Mouse (Mus musculus) embryonic facial prominence, embryonic 14.5 days (tissue): ENCODE results near the gene Rrp12. TPM values are rescaled to one million over a fixed set of nuclear protein-coding genes. Genes with fewer than 3 reads are reported as not detected.

Experiments
- ATAC-seq: fragments of 200-750 bp; cut with Nextera tagmentation; 2 replicates; pipeline ENCODE4 v1.8.0; 2017; ENCODE audit warnings: low read depth, moderate number of reproducible peaks, moderate TSS enrichment
- DNase-seq: peaks from one replicate; pipeline ENCODE4 v3.0.0-alpha.2; 2015; ENCODE audit warnings: low spot score
- H3K27ac ChIP-seq: fragments of 300-500 bp; sonication (generic); replicated peaks from 2 replicates; pipeline ENCODE4 v1.5.1; 2014; ENCODE audit warnings: low read depth, mild to moderate bottlenecking, low read length, moderate library complexity
- H3K27me3 ChIP-seq: fragments of 300-500 bp; sonication (generic); replicated peaks from 2 replicates; pipeline ENCODE4 v1.6.1; 2014; ENCODE audit warnings: low read length; ENCODE audit not compliant: control insufficient read depth, insufficient read depth
- H3K36me3 ChIP-seq: fragments of 300-500 bp; sonication (generic); 2 replicates; pipeline ENCODE4 v1.6.1; 2014; ENCODE audit warnings: low read length, mixed read lengths; ENCODE audit not compliant: control insufficient read depth, insufficient read depth
- H3K4me1 ChIP-seq: fragments of 300-500 bp; sonication (generic); 2 replicates; pipeline ENCODE4 v1.6.1; 2014; ENCODE audit warnings: antibody characterized with exemption, low read length; ENCODE audit not compliant: control insufficient read depth, insufficient read depth
- H3K4me2 ChIP-seq: fragments of 300-500 bp; sonication (generic); 2 replicates; pipeline ENCODE4 v1.6.1; 2014; ENCODE audit warnings: low read depth, mild to moderate bottlenecking, low read length, moderate library complexity, mixed read lengths
- H3K4me3 ChIP-seq: fragments of 300-500 bp; sonication (generic); 2 replicates; pipeline ENCODE4 v1.5.1; 2014; ENCODE audit warnings: low read depth, mild to moderate bottlenecking, low read length
- H3K9ac ChIP-seq: fragments of 300-500 bp; sonication (generic); 2 replicates; pipeline ENCODE4 v1.6.1; 2014; ENCODE audit warnings: low read depth, mild to moderate bottlenecking, low read length, moderate library complexity, mixed read lengths
- H3K9me3 ChIP-seq: fragments of 300-500 bp; sonication (generic); 2 replicates; pipeline ENCODE4 v1.6.1; 2016; ENCODE audit warnings: low read length; ENCODE audit not compliant: control insufficient read depth
- WGBS: fragments of 180-500 bp; shearing (Covaris S2); extraction: QIAGEN DNeasy Blood & Tissue Kit; methylation state at CpG from one replicate; pipeline ENCODE4 v1.1.7; 2014; 5-methylcytosine and 5-hydroxymethylcytosine counted together
- polyA plus RNA-seq: library from polyadenylated mRNA; unstranded; fragments of >200 nt; fragmentation: Nextera tagmentation; extraction: Ambion mirVana; gene quantifications from 2 replicates; pipeline ENCODE4 v1.2.1, GENCODE M21; 2014

Gene Rrp12
- polyA plus RNA-seq, 1 experiment from 2014 or later: 13.8 TPM

- Histone ChIP-seq H3K4me3 (no peak overlapping the region), H3K27ac (no peak overlapping the region), H3K36me3 (peaks cover 85% of the 10 kb centered on the region), H3K9ac (no peak overlapping the region), H3K9me3 (no peaks in the 10 kb centered on the region), H3K4me1 (no peaks in the 10 kb centered on the region), H3K27me3 (no peaks in the 10 kb centered on the region), H3K4me2 (no peak overlapping the region)
- ATAC-seq (peak; percentile 77), DNase-seq (peak; percentile 58)
- whole genome bisulfite sequencing: 88% methylated on average over 8 of the region's 8 CpGs
These were observed 29.3 kb downstream of the Rrp12 start for GRCm38 (mm10) chr19:41866707-41867106.

GRCm38 (mm10) chr19:41857816-41858310 is 38.1 kb downstream of the Rrp12 start:
- H3K9ac ChIP-seq: no peak overlapping the region
- no peaks in the 10 kb centered on the region for H3K27me3 ChIP-seq
- DNase-seq (peak; percentile 42), ATAC-seq (0 out of 2 replicates have a peak, but pooled peaks have one; percentile 33)
- 64% methylated on average over 3 of the region's 3 CpGs for WGBS
- no peak overlapping the region for H3K4me2 ChIP-seq
- H3K27ac ChIP-seq: no peak overlapping the region
- H3K4me1 ChIP-seq: no peaks in the 10 kb centered on the region
- H3K9me3 ChIP-seq: no peaks in the 10 kb centered on the region
- no peak overlapping the region for H3K4me3 ChIP-seq
- peaks cover 12% of the 10 kb centered on the region for H3K36me3 ChIP-seq

GRCm38 (mm10) chr19:41857086-41857762 is 38.7 kb downstream of the Rrp12 start:
- no peak overlapping the region for H3K4me3 ChIP-seq
- ATAC-seq (peak; percentile 41; the same call in 1 of the 2 replicates), DNase-seq (no peak)
- H3K4me1 ChIP-seq: no peaks in the 10 kb centered on the region
- peaks cover 5% of the 10 kb centered on the region; the same call in 1 of the 2 replicates for H3K36me3 ChIP-seq
- no peak overlapping the region for H3K9ac ChIP-seq
- H3K27ac ChIP-seq: no peak overlapping the region
- no peak overlapping the region for H3K4me2 ChIP-seq
- no peaks in the 10 kb centered on the region for H3K9me3 ChIP-seq
- no peaks in the 10 kb centered on the region for H3K27me3 ChIP-seq
- WGBS: 74% methylated on average over 5 of the region's 5 CpGs

GRCm38 (mm10) chr19:41852423-41852822 is 43.5 kb downstream of the Rrp12 start:
- ATAC-seq: no peak
- Histone ChIP-seq H3K9ac (no peak overlapping the region), H3K4me2 (no peak overlapping the region), H3K4me3 (no peak overlapping the region), H3K9me3 (no peaks in the 10 kb centered on the region), H3K36me3 (no peaks in the 10 kb centered on the region), H3K4me1 (peaks cover 7% of the 10 kb centered on the region; the same call in 1 of the 2 replicates), H3K27ac (no peak overlapping the region), H3K27me3 (no peaks in the 10 kb centered on the region)
- 83% methylated on average over 4 of the region's 4 CpGs for whole genome bisulfite sequencing
- no peak for DNase-seq

- peaks cover 18% of the 10 kb centered on the region for H3K4me1 ChIP-seq
- ATAC-seq (0 out of 2 replicates have a peak, but pooled peaks have one; percentile 9), DNase-seq (peak; percentile 72)
- H3K27me3 ChIP-seq: 0 out of 2 replicates have a peak, but pooled peaks cover 4% of the 10 kb centered on the region
- WGBS: 15% methylated on average over 14 of the region's 14 CpGs
- peak overlapping the region; percentile 57 for H3K27ac ChIP-seq
- no peak overlapping the region for H3K4me2 ChIP-seq
- H3K9ac ChIP-seq: no peak overlapping the region
- no peaks in the 10 kb centered on the region for H3K9me3 ChIP-seq
- no peak overlapping the region for H3K4me3 ChIP-seq
- no peaks in the 10 kb centered on the region for H3K36me3 ChIP-seq
These were observed 45.0 kb downstream of the Rrp12 start for GRCm38 (mm10) chr19:41850719-41851543.

GRCm38 (mm10) chr19:41850021-41850718 is 45.8 kb downstream of the Rrp12 start:
- no peak overlapping the region for H3K4me2 ChIP-seq

GRCm38 (mm10) chr19:41847992-41848851 is 47.8 kb downstream of the Rrp12 start, which contains the start of gene Frat2:
Gene Frat2, minus strand, starts transcription at chr19:41848132.
- DNase-seq (peak; percentile 95), ATAC-seq (peak; percentile 94)
- Histone ChIP-seq H3K27ac (peak within 1 kb of the TSS; percentile 90), H3K9me3 (no peaks in the 10 kb centered on the region), H3K36me3 (no peaks in the 10 kb centered on the region), H3K9ac (peak within 1 kb of the TSS; percentile 79), H3K27me3 (0 out of 2 replicates have a peak, but pooled peaks cover 4% of the 10 kb centered on the region), H3K4me2 (peak within 1 kb of the TSS; percentile 99), H3K4me1 (peaks cover 19% of the 10 kb centered on the region), H3K4me3 (peak within 1 kb of the TSS; percentile 74)
- WGBS: under 1% methylated on average over 63 of the region's 72 CpGs

More at GRCm38 (mm10) chr19:41850021-41850718, 45.8 kb downstream of the Rrp12 start:
- 22% methylated on average over 6 of the region's 6 CpGs for WGBS
- H3K9me3 ChIP-seq: no peaks in the 10 kb centered on the region
- H3K36me3 ChIP-seq: no peaks in the 10 kb centered on the region
- peaks cover 19% of the 10 kb centered on the region for H3K4me1 ChIP-seq
- H3K27me3 ChIP-seq: 0 out of 2 replicates have a peak, but pooled peaks cover 4% of the 10 kb centered on the region
- H3K9ac ChIP-seq: no peak overlapping the region
- H3K4me3 ChIP-seq: no peak overlapping the region
- ATAC-seq (no peak; the same call in 1 of the 2 replicates), DNase-seq (peak; percentile 63)
- H3K27ac ChIP-seq: peak overlapping the region; percentile 57; the same call in 1 of the 2 replicates
